Mouse (Mus musculus) MEL (cell line): Measurements from ENCODE around the gene Zbtb34.

Experiments used
- CTCF ChIP-seq, 3 experiments: IDR thresholded peaks in 2 of 3; conservative IDR thresholded peaks in 1 of 3; 2 replicates each; pipeline ENCODE4 v1.5.1; 2011 to 2012; ENCODE audit warnings: low read length in 3 of 3, low read depth in 2 of 3, mild to moderate bottlenecking in 2 of 3, improper control_type of control experiment in 1 of 3, inconsistent platforms in 1 of 3, mixed read lengths in 1 of 3, moderate library complexity in 1 of 3; ENCODE audit not compliant: control insufficient read depth in 1 of 3, insufficient read depth in 1 of 3, poor library complexity in 1 of 3, severe bottlenecking in 1 of 3
- ETS1 ChIP-seq: IDR thresholded peaks from 2 replicates; pipeline ENCODE4 v1.6.1; 2012; ENCODE audit warnings: low read depth, mild to moderate bottlenecking, inconsistent platforms, low read length, improper control_type of control experiment, moderate library complexity
- GATA1 ChIP-seq: IDR thresholded peaks from 2 replicates; pipeline ENCODE4 v1.6.1; 2011; ENCODE audit warnings: low read depth, low read length, improper control_type of control experiment
- POLR2A ChIP-seq, 2 experiments: IDR thresholded peaks; 2 replicates each; pipeline ENCODE4 v1.6.1; 2011 to 2012; ENCODE audit warnings: low read length in 2 of 2, mild to moderate bottlenecking in 2 of 2, control low read depth in 1 of 2, improper control_type of control experiment in 1 of 2, low read depth in 1 of 2, moderate library complexity in 1 of 2; ENCODE audit not compliant: control insufficient read depth in 1 of 2, insufficient read depth in 1 of 2, poor library complexity in 1 of 2
- POLR2AphosphoS2 ChIP-seq: IDR thresholded peaks from 2 replicates; pipeline ENCODE4 v1.6.1; 2011; ENCODE audit warnings: low read length, improper control_type of control experiment
- TAL1 ChIP-seq: IDR thresholded peaks from 2 replicates; pipeline ENCODE4 v1.6.1; 2012; ENCODE audit warnings: mild to moderate bottlenecking, inconsistent platforms, low read length, moderate library complexity, mixed read lengths
- TBP ChIP-seq: IDR thresholded peaks from 2 replicates; pipeline ENCODE4 v1.8.0; 2011; ENCODE audit warnings: low read depth, low read length, improper control_type of control experiment
- TCF12 ChIP-seq: IDR thresholded peaks from 2 replicates; pipeline ENCODE4 v1.6.1; 2014; ENCODE audit warnings: low read depth, mild to moderate bottlenecking, inconsistent platforms, low read length, improper control_type of control experiment, moderate library complexity

DNA sequence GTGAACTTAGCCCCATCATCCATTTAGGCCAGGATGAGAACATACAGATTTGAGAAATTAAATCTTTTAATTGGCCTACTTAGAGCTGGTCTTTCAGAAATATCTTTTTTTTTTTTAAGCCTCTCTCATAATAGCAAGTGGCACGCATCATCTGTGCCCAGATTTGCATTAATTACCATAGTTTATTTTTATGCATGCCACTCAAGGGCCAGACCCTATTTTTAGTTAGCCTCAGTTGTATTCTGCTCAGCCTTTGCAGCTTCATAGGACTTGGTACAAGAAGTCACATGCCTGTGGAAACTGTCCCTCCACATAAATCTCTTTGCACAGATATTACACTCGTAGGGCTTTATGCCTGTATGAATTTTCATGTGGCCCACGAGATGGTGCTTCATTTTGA, 22.4 kb upstream of the Zbtb34 start:
- TF ChIP-seq TAL1 (no peak), CTCF (IDR thresholded peaks at IDR 0.05 in 2 of 3, conservative IDR thresholded peaks at IDR 0.05 in 1 of 3; ENCODE audit: control insufficient read depth in 1 of 3, insufficient read depth in 1 of 3, low read depth in 2 of 3, low read length in 3 of 3, poor library complexity in 1 of 3, severe bottlenecking in 1 of 3) (no peak), POLR2AphosphoS2 (no peak), TBP (no peak), GATA1 (no peak), POLR2A (IDR thresholded peaks at IDR 0.05; ENCODE audit: control insufficient read depth in 1 of 2, insufficient read depth in 1 of 2, low read depth in 1 of 2, low read length in 2 of 2, poor library complexity in 1 of 2) (no peak), ETS1 (no peak), TCF12 (no peak)
